Mouse (Mus musculus) limb, embryonic 14.5 days (tissue): Measurements from ENCODE around the gene Cep104. TPM values are rescaled to one million over a fixed set of nuclear protein-coding genes. Genes with fewer than 3 reads are reported as not detected.

Experiments used
- ATAC-seq: fragments of 200-750 bp; cut with Nextera tagmentation; 2 replicates; pipeline ENCODE4 v1.8.0; 2017; ENCODE audit warnings: low read depth, moderate number of reproducible peaks, moderate TSS enrichment; ENCODE audit not compliant: low FRiP score
- DNase-seq: peaks from one replicate; pipeline ENCODE4 v3.0.0-alpha.2; 2015; ENCODE audit warnings: low spot score
- H3K27ac ChIP-seq: fragments of 300-500 bp; sonication (generic); replicated peaks from 2 replicates; pipeline ENCODE4 v1.5.1; 2014; ENCODE audit warnings: low read depth, mild to moderate bottlenecking, low read length, moderate library complexity, mixed read lengths
- H3K27me3 ChIP-seq: fragments of 300-500 bp; sonication (generic); 2 replicates; pipeline ENCODE4 v1.6.1; 2014; ENCODE audit warnings: low read length, mixed read lengths; ENCODE audit not compliant: control insufficient read depth, insufficient read depth
- H3K36me3 ChIP-seq: fragments of 300-500 bp; sonication (generic); 2 replicates; pipeline ENCODE4 v1.6.1; 2014; ENCODE audit warnings: mild to moderate bottlenecking, low read length, moderate library complexity, mixed read lengths; ENCODE audit not compliant: control insufficient read depth, insufficient read depth
- H3K4me1 ChIP-seq: fragments of 300-500 bp; sonication (generic); 2 replicates; pipeline ENCODE4 v1.6.1; 2014; ENCODE audit warnings: antibody characterized with exemption, low read length, mixed read lengths; ENCODE audit not compliant: control insufficient read depth, insufficient read depth
- H3K4me2 ChIP-seq: fragments of 300-500 bp; sonication (generic); replicated peaks from 2 replicates; pipeline ENCODE4 v1.6.1; 2014; ENCODE audit warnings: low read depth, mild to moderate bottlenecking, low read length, moderate library complexity; ENCODE audit not compliant: severe bottlenecking
- H3K4me3 ChIP-seq: fragments of 300-500 bp; sonication (generic); replicated peaks from 2 replicates; pipeline ENCODE4 v1.5.1; 2014; ENCODE audit warnings: low read length
- H3K9ac ChIP-seq: fragments of 300-500 bp; sonication (generic); 2 replicates; pipeline ENCODE4 v1.6.1; 2014; ENCODE audit warnings: mild to moderate bottlenecking, low read depth, low read length, moderate library complexity; ENCODE audit not compliant: severe bottlenecking
- H3K9me3 ChIP-seq: fragments of 300-500 bp; sonication (generic); 2 replicates; pipeline ENCODE4 v1.6.1; 2016; ENCODE audit warnings: low read length; ENCODE audit not compliant: control insufficient read depth
- POLR2A ChIP-seq: fragments of 200-500 bp; IDR thresholded peaks from 2 replicates; pipeline ENCODE4 v1.8.0; 2012; ENCODE audit warnings: inconsistent platforms, mild to moderate bottlenecking, moderate library complexity, borderline replicate concordance; ENCODE audit not compliant: insufficient read depth, insufficient read length; ENCODE audit errors: extremely low read depth
- WGBS: fragments of 180-500 bp; shearing (Covaris S2); extraction: QIAGEN DNeasy Blood & Tissue Kit; methylation state at CpG from one replicate; pipeline ENCODE4 v1.1.7; 2014; 5-methylcytosine and 5-hydroxymethylcytosine counted together
- polyA plus RNA-seq, 2 experiments: library from polyadenylated mRNA; depleted of rRNA in 1 of 2; stranded (reverse) in 1 of 2; unstranded in 1 of 2; fragments of >200 nt; fragmentation: Nextera tagmentation in 1 of 2; extraction: Ambion mirVana in 1 of 2; gene quantifications; 2 replicates each; pipeline versions ENCODE4 v1.2.1 to v1.2.3; 2012 to 2014

Cep104 gene
- polyA plus RNA-seq, 2 experiments: 13.3 to 13.9 TPM

- Histone ChIP-seq H3K36me3 (peaks cover 12% of the 10 kb centered on the region), H3K27me3 (peaks cover 33% of the 10 kb centered on the region), H3K27ac (no peak overlapping the region), H3K9ac (no peak overlapping the region), H3K9me3 (no peaks in the 10 kb centered on the region), H3K4me2 (peak overlapping the region; percentile 59), H3K4me1 (peaks cover 11% of the 10 kb centered on the region), H3K4me3 (0 out of 2 replicates have a peak overlapping the region, but pooled peaks have one; percentile 34)
- no peak for ATAC-seq
- DNase-seq: no peak
- 21% methylated on average over 2 of the region's 2 CpGs for WGBS
- TF ChIP-seq POLR2A: no peak
Measured at GRCm38 (mm10) chr4:154026441-154026761, 51.4 kb downstream of the Cep104 start.

DNA sequence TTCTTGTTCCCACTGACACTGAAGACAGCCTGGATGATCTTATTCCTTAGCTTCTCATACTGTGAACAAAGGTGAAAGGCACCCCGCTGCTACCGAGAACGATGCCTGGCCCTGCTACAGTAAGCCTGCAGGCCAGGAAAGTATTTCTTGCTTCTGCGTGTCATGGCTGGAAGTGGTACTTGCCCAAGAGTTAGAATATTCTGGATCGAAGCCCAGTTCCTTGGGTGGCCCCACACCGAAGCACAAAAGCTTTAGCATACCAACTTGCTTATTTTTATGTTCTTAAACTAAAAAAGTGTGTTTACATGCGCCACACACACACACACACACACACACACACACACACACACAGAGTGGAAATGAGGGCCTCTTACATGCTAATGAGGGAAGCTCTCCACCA is 53.1 kb downstream of the Cep104 start:
- Histone ChIP-seq H3K9me3 (no peaks in the 10 kb centered on the region), H3K27ac (no peak overlapping the region), H3K4me3 (no peak overlapping the region), H3K4me1 (peaks cover 11% of the 10 kb centered on the region), H3K36me3 (no peaks in the 10 kb centered on the region), H3K9ac (no peak overlapping the region), H3K4me2 (no peak overlapping the region), H3K27me3 (peaks cover 33% of the 10 kb centered on the region)
- 68% methylated on average over 7 of the region's 7 CpGs for WGBS
- no peak for TF ChIP-seq POLR2A
- no peak for ATAC-seq
- no peak for DNase-seq

DNA sequence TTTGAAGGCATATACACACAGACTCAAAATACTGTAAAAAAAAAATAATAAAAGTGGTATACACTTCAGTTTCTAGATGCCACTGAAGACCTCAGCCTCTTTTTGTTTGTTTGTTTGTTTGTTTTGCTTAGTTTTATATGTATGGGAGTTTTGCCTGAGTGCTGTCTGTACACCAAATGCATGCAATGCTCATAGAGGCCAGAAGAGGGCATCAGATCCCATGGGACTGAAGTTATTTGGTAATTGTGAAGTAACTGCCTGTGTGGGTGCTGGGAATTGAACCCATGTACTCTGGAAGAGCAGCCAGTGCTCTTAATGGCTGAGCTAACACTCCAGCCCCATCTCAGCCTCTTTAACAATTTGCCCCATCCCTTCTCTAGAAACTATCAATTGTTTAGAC is 53.7 kb downstream of the Cep104 start:
- Histone ChIP-seq H3K4me3 (no peak overlapping the region), H3K36me3 (no peaks in the 10 kb centered on the region), H3K9ac (no peak overlapping the region), H3K9me3 (no peaks in the 10 kb centered on the region), H3K4me1 (peaks cover 11% of the 10 kb centered on the region), H3K27ac (no peak overlapping the region), H3K4me2 (no peak overlapping the region), H3K27me3 (peaks cover 32% of the 10 kb centered on the region)
- no peak for TF ChIP-seq POLR2A
- no peak for ATAC-seq
- no peak for DNase-seq

DNA sequence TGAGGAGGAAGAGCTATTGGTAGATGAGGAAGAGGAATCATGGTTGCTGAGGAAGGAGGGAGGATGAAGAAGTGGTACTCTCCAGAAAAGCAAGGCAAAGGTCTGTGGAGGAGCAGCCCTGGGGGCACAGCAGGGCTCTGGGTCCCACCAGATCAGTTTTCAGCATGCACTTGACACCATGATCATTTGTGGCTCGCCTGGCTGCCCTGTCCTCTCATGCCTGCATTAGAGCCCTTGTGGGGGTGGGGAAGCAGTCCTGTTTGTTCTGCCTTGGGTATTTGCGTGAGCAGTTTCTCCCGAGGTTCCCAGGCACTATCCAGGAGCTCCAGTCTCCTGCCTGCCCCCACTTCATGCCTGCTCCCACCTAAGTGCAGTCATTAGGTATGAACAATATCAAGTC is 62.1 kb downstream of the Cep104 start:
- H3K36me3 ChIP-seq: no peaks in the 10 kb centered on the region
- no peaks in the 10 kb centered on the region for H3K9me3 ChIP-seq
- H3K4me3 ChIP-seq: no peak overlapping the region
- no peaks in the 10 kb centered on the region for H3K27me3 ChIP-seq
- DNase-seq: no peak
- no peaks in the 10 kb centered on the region for H3K4me1 ChIP-seq
- no peak overlapping the region for H3K4me2 ChIP-seq
- TF ChIP-seq POLR2A: no peak
- no peak for ATAC-seq
- H3K27ac ChIP-seq: no peak overlapping the region
- no peak overlapping the region for H3K9ac ChIP-seq
- WGBS: 33% methylated on average over 3 of the region's 3 CpGs

- DNase-seq (no peak), ATAC-seq (no peak)
- H3K36me3 ChIP-seq: no peaks in the 10 kb centered on the region
- H3K4me2 ChIP-seq: no peak within 1 kb of the TSS
- no peak within 1 kb of the TSS for H3K4me3 ChIP-seq
- H3K9ac ChIP-seq: no peak within 1 kb of the TSS
- H3K9me3 ChIP-seq: no peaks in the 10 kb centered on the region
- no peak for TF ChIP-seq POLR2A
- H3K4me1 ChIP-seq: no peaks in the 10 kb centered on the region
- H3K27ac ChIP-seq: no peak within 1 kb of the TSS
- 80% methylated on average over 9 of the region's 9 CpGs for whole genome bisulfite sequencing
- H3K27me3 ChIP-seq: no peaks in the 10 kb centered on the region
Measured at GRCm38 (mm10) chr4:154042577-154042976, 67.6 kb downstream of the Cep104 start, which contains the start of gene Ccdc27. Gene Ccdc27, minus strand, starts transcription at chr4:154042677.

DNA sequence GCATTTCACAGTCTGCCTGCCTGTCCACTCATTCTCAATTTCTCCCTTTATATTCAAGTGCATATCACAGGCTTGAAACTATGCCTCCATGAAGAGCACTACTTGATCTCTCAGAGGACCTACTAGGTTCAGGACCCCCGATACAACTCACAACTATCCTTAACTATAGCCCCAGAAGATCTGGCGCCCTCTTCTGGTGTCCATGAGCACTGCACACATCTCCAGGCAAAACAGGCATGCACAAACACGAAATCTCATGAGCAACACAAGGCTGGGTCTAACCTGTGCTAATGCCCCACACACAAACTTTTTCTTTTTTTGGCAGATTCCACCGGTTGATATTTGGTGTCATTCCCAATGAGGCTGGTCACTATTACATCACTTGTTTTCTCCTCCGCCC is 70.8 kb downstream of the Cep104 start:
- H3K9me3 ChIP-seq: no peaks in the 10 kb centered on the region
- no peaks in the 10 kb centered on the region for H3K36me3 ChIP-seq
- no peaks in the 10 kb centered on the region for H3K27me3 ChIP-seq
- no peak overlapping the region for H3K4me3 ChIP-seq
- no peak overlapping the region for H3K27ac ChIP-seq
- H3K9ac ChIP-seq: no peak overlapping the region
- DNase-seq: no peak
- H3K4me2 ChIP-seq: no peak overlapping the region
- H3K4me1 ChIP-seq: no peaks in the 10 kb centered on the region
- 65% methylated on average over 5 of the region's 5 CpGs for WGBS
- ATAC-seq: no peak
- TF ChIP-seq POLR2A: no peak
